Mouse (Mus musculus) liver, adult 2 months (tissue): Measurements from ENCODE around the gene Tmem202. TPM values are rescaled to one million over a fixed set of nuclear protein-coding genes. Genes with fewer than 3 reads are reported as not detected.

Source experiments
- DNase-seq: peaks from one replicate; pipeline ENCODE4 v3.0.0-alpha.2; 2011; ENCODE audit warnings: low read depth, low spot score; ENCODE audit errors: extremely low read depth
- H3K27ac ChIP-seq: fragments of 200-500 bp; replicated peaks from 2 replicates; pipeline ENCODE4 v1.5.1; 2012; ENCODE audit warnings: low read depth, mild to moderate bottlenecking, control low read depth, inconsistent platforms, low read length; ENCODE audit not compliant: insufficient read depth
- H3K27me3 ChIP-seq: fragments of 200-500 bp; 2 replicates; pipeline ENCODE4 v1.6.1; 2012; ENCODE audit warnings: mild to moderate bottlenecking, moderate library complexity, low read length, inconsistent platforms; ENCODE audit not compliant: control insufficient read depth, insufficient read depth
- H3K36me3 ChIP-seq: fragments of 200-500 bp; 2 replicates; pipeline ENCODE4 v1.6.1; 2012; ENCODE audit warnings: low read length, inconsistent platforms; ENCODE audit not compliant: control insufficient read depth, insufficient read depth
- H3K4me1 ChIP-seq: fragments of 200-500 bp; 2 replicates; pipeline ENCODE4 v1.6.1; 2011; ENCODE audit warnings: low read length; ENCODE audit not compliant: control insufficient read depth, insufficient read depth
- H3K4me3 ChIP-seq: fragments of 200-500 bp; 2 replicates; pipeline ENCODE4 v1.5.1; 2011; ENCODE audit warnings: low read depth, mild to moderate bottlenecking, control low read depth, low read length, moderate library complexity; ENCODE audit not compliant: insufficient read depth
- H3K79me2 ChIP-seq: fragments of 200-500 bp; 2 replicates; pipeline ENCODE4 v1.6.1; 2012; ENCODE audit warnings: inconsistent platforms, mild to moderate bottlenecking, low read length, moderate library complexity; ENCODE audit not compliant: control insufficient read depth, insufficient read depth
- H3K9ac ChIP-seq: fragments of 200-500 bp; 2 replicates; pipeline ENCODE4 v1.6.1; 2012; ENCODE audit warnings: low read depth, mild to moderate bottlenecking, control low read depth, inconsistent platforms, low read length
- CTCF ChIP-seq: fragments of 200-500 bp; IDR thresholded peaks from 2 replicates; pipeline ENCODE4 v1.5.1; 2011; ENCODE audit warnings: low read depth, low read length, control low read depth
- POLR2A ChIP-seq: fragments of 200-500 bp; IDR thresholded peaks from 2 replicates; pipeline ENCODE4 v1.6.1; 2011; ENCODE audit warnings: low read length, control low read depth; ENCODE audit not compliant: insufficient read depth; ENCODE audit errors: extremely low read depth
- WGBS: fragments of 180-500 bp; shearing (Covaris S2); methylation state at CpG from one replicate; pipeline ENCODE4 v1.1.7; 2018; 5-methylcytosine and 5-hydroxymethylcytosine counted together
- polyA plus RNA-seq: library from polyadenylated mRNA; depleted of rRNA; stranded (reverse); fragments of >200 nt; gene quantifications from 2 replicates; pipeline ENCODE4 v1.2.3, GENCODE M21; 2012
- total RNA-seq: library from RNA; depleted of rRNA; stranded (reverse); fragments of >200 nt; gene quantifications from 2 replicates; pipeline ENCODE4 v1.2.3, GENCODE M21; 2014

The Tmem202 gene
- total and polyA plus RNA-seq, 2 experiments, result 0.18 TPM; not detected in 1

- Histone ChIP-seq H3K9ac (no peak overlapping the region), H3K79me2 (no peaks in the 10 kb centered on the region), H3K36me3 (no peaks in the 10 kb centered on the region), H3K4me1 (no peaks in the 10 kb centered on the region), H3K27ac (no peak overlapping the region), H3K27me3 (no peaks in the 10 kb centered on the region), H3K4me3 (no peak overlapping the region)
- no peak for TF ChIP-seq CTCF
- no peak for TF ChIP-seq POLR2A
- 85% methylated on average over 5 of the region's 5 CpGs for WGBS
- no peak for DNase-seq
These were observed 8.0 kb downstream of the Tmem202 start for GRCm38 (mm10) chr9:59531645-59532044.

GRCm38 (mm10) chr9:59528274-59528673 lies 11.4 kb downstream of the Tmem202 start:
- 90% methylated on average over 2 of the region's 2 CpGs for WGBS
- Histone ChIP-seq H3K4me3 (no peak overlapping the region), H3K36me3 (no peaks in the 10 kb centered on the region), H3K79me2 (no peaks in the 10 kb centered on the region), H3K9ac (no peak overlapping the region), H3K4me1 (no peaks in the 10 kb centered on the region), H3K27ac (no peak overlapping the region), H3K27me3 (no peaks in the 10 kb centered on the region)
- TF ChIP-seq CTCF, result no peak
- TF ChIP-seq POLR2A, result no peak
- DNase-seq, result no peak

- peak; percentile 80 for DNase-seq
- Histone ChIP-seq H3K79me2 (no peaks in the 10 kb centered on the region), H3K4me3 (no peak overlapping the region), H3K36me3 (no peaks in the 10 kb centered on the region), H3K9ac (no peak overlapping the region), H3K27ac (no peak overlapping the region), H3K27me3 (no peaks in the 10 kb centered on the region), H3K4me1 (no peaks in the 10 kb centered on the region)
- TF ChIP-seq POLR2A (no peak), CTCF (peak; percentile 64)
- 40% methylated on average over 3 of the region's 3 CpGs for WGBS
These were observed 12.1 kb downstream of the Tmem202 start for GRCm38 (mm10) chr9:59527580-59527979.

- no peaks in the 10 kb centered on the region for H3K4me1 ChIP-seq
- H3K79me2 ChIP-seq, result no peaks in the 10 kb centered on the region
- WGBS, result 80% methylated on average over 6 of the region's 6 CpGs
- no peaks in the 10 kb centered on the region for H3K36me3 ChIP-seq
- TF ChIP-seq POLR2A (no peak), CTCF (no peak)
- H3K27me3 ChIP-seq, result no peaks in the 10 kb centered on the region
- no peak for DNase-seq
- no peak overlapping the region for H3K27ac ChIP-seq
- H3K4me3 ChIP-seq, result no peak overlapping the region
- H3K9ac ChIP-seq, result no peak overlapping the region
These were observed 12.9 kb downstream of the Tmem202 start for GRCm38 (mm10) chr9:59526727-59527126.

- H3K36me3 ChIP-seq, result no peaks in the 10 kb centered on the region
- H3K4me1 ChIP-seq, result no peaks in the 10 kb centered on the region
- DNase-seq, result no peak
- H3K27ac ChIP-seq, result no peak overlapping the region
- H3K4me3 ChIP-seq, result no peak overlapping the region
- TF ChIP-seq POLR2A (no peak), CTCF (no peak)
- H3K9ac ChIP-seq, result no peak overlapping the region
- no peaks in the 10 kb centered on the region for H3K27me3 ChIP-seq
- H3K79me2 ChIP-seq, result no peaks in the 10 kb centered on the region
- WGBS, result 57% methylated on average over 4 of the region's 4 CpGs
These were observed 16.7 kb downstream of the Tmem202 start for GRCm38 (mm10) chr9:59522906-59523305.

- Histone ChIP-seq H3K4me3 (no peak overlapping the region), H3K27me3 (no peaks in the 10 kb centered on the region), H3K79me2 (no peaks in the 10 kb centered on the region), H3K27ac (no peak overlapping the region), H3K36me3 (no peaks in the 10 kb centered on the region), H3K4me1 (no peaks in the 10 kb centered on the region), H3K9ac (no peak overlapping the region)
- 91% methylated on average over 2 of the region's 2 CpGs for WGBS
- TF ChIP-seq POLR2A, result no peak
- no peak for TF ChIP-seq CTCF
- no peak for DNase-seq
These were observed 20.3 kb downstream of the Tmem202 start for GRCm38 (mm10) chr9:59519396-59519795.
